Mouse (Mus musculus): ENCODE data around the gene Insc.

- TF ChIP-seq CTCF (IDR thresholded peaks at IDR 0.05; ENCODE audit: low read depth) (no peak), EP300 (IDR thresholded peaks at IDR 0.05; ENCODE audit: low read depth) (no peak)
Measured at GRCm38 (mm10) chr7:114775856-114776255, 32.4 kb downstream of the Insc start.
